Mouse (Mus musculus) lung, postnatal 0 days (tissue): ENCODE results near the gene Kcnj5. TPM values are rescaled to one million over a fixed set of nuclear protein-coding genes. Genes with fewer than 3 reads are reported as not detected.

ENCODE experiments used
- ATAC-seq: fragments of 200-750 bp; cut with Nextera tagmentation; 2 replicates; pipeline ENCODE4 v1.8.0; 2017; ENCODE audit warnings: moderate library complexity
- DNase-seq: peaks from one replicate; pipeline ENCODE4 v3.0.0-alpha.2; 2016; ENCODE audit warnings: low spot score
- H3K27ac ChIP-seq: fragments of 300-500 bp; sonication (generic); 2 replicates; pipeline ENCODE4 v1.5.1; 2014; ENCODE audit warnings: antibody characterized with exemption, mild to moderate bottlenecking, low read length, mixed read lengths
- H3K27me3 ChIP-seq: fragments of 300-500 bp; sonication (generic); replicated peaks from 2 replicates; pipeline ENCODE4 v1.6.1; 2014; ENCODE audit warnings: low read length, mixed read lengths; ENCODE audit not compliant: insufficient read depth
- H3K36me3 ChIP-seq: fragments of 300-500 bp; sonication (generic); 2 replicates; pipeline ENCODE4 v1.6.1; 2014; ENCODE audit warnings: low read length, mixed read lengths; ENCODE audit not compliant: insufficient read depth
- H3K4me1 ChIP-seq: fragments of 300-500 bp; sonication (generic); 2 replicates; pipeline ENCODE4 v1.6.1; 2014; ENCODE audit warnings: antibody characterized with exemption, low read depth, low read length, mixed read lengths; ENCODE audit not compliant: insufficient read depth
- H3K4me2 ChIP-seq: fragments of 300-500 bp; sonication (generic); replicated peaks from 2 replicates; pipeline ENCODE4 v1.6.1; 2014; ENCODE audit warnings: low read depth, mild to moderate bottlenecking, low read length, moderate library complexity, mixed read lengths
- H3K4me3 ChIP-seq: fragments of 300-500 bp; sonication (generic); 2 replicates; pipeline ENCODE4 v1.5.1; 2014; ENCODE audit warnings: low read depth, low read length
- H3K9ac ChIP-seq: fragments of 300-500 bp; sonication (generic); replicated peaks from 2 replicates; pipeline ENCODE4 v1.6.1; 2014; ENCODE audit warnings: low read depth, mild to moderate bottlenecking
- H3K9me3 ChIP-seq: fragments of 300-500 bp; sonication (generic); 2 replicates; pipeline ENCODE4 v1.6.1; 2016; ENCODE audit warnings: low read length, mixed read lengths
- CTCF ChIP-seq: IDR thresholded peaks from 2 replicates; pipeline ENCODE4 v1.5.1; 2016; ENCODE audit warnings: antibody characterized with exemption, mild to moderate bottlenecking
- EP300 ChIP-seq: IDR thresholded peaks from 2 replicates; pipeline ENCODE4 v1.6.1; 2016; ENCODE audit warnings: antibody characterized with exemption, mild to moderate bottlenecking, control low read depth
- WGBS: fragments of 180-500 bp; shearing (Covaris S2); extraction: QIAGEN DNeasy Blood & Tissue Kit; methylation state at CpG from one replicate; pipeline ENCODE4 v1.1.7; 2014; 5-methylcytosine and 5-hydroxymethylcytosine counted together
- polyA plus RNA-seq: library from polyadenylated mRNA; unstranded; fragments of >200 nt; fragmentation: Nextera tagmentation; extraction: Ambion mirVana; gene quantifications from 2 replicates; pipeline ENCODE4 v1.2.1, GENCODE M21; 2015

Gene Kcnj5
- polyA plus RNA-seq, 1 experiment from 2014 or later = 0.63 TPM

GRCm38 (mm10) chr9:32335389-32336150 is 8.6 kb downstream of the Kcnj5 start:
- no peak for DNase-seq
- TF ChIP-seq CTCF (no peak), EP300 (no peak)
- peak; percentile 70 for ATAC-seq
- 52% methylated on average over 13 of the region's 13 CpGs for WGBS
- Histone ChIP-seq H3K9me3 (no peaks in the 10 kb centered on the region), H3K36me3 (no peaks in the 10 kb centered on the region), H3K4me1 (peaks cover 4% of the 10 kb centered on the region; the same call in 1 of the 2 replicates), H3K9ac (no peak overlapping the region), H3K27ac (no peak overlapping the region), H3K4me2 (no peak overlapping the region), H3K27me3 (no peaks in the 10 kb centered on the region), H3K4me3 (no peak overlapping the region)

GRCm38 (mm10) chr9:32331162-32331561 is 13.0 kb downstream of the Kcnj5 start:
- H3K4me2 ChIP-seq = no peak overlapping the region
- TF ChIP-seq EP300 = 0 out of 2 replicates have a peak, but pooled peaks have one; percentile 21
- no peak for TF ChIP-seq CTCF
- no peak overlapping the region for H3K9ac ChIP-seq
- H3K4me3 ChIP-seq = no peak overlapping the region
- no peak overlapping the region for H3K27ac ChIP-seq
- H3K4me1 ChIP-seq = peaks cover 4% of the 10 kb centered on the region; the same call in 1 of the 2 replicates
- DNase-seq (peak; percentile 62), ATAC-seq (no peak)
- no peaks in the 10 kb centered on the region for H3K36me3 ChIP-seq
- no peaks in the 10 kb centered on the region for H3K9me3 ChIP-seq
- no peaks in the 10 kb centered on the region for H3K27me3 ChIP-seq
- WGBS = 60% methylated on average over 5 of the region's 5 CpGs

GRCm38 (mm10) chr9:32328777-32329176 is 15.4 kb downstream of the Kcnj5 start:
- TF ChIP-seq CTCF (no peak), EP300 (no peak)
- Histone ChIP-seq H3K4me3 (no peak overlapping the region), H3K9ac (no peak overlapping the region), H3K36me3 (no peaks in the 10 kb centered on the region), H3K4me1 (no peaks in the 10 kb centered on the region), H3K9me3 (no peaks in the 10 kb centered on the region), H3K27ac (no peak overlapping the region), H3K27me3 (no peaks in the 10 kb centered on the region), H3K4me2 (no peak overlapping the region)
- ATAC-seq = no peak
- WGBS = 73% methylated on average over 4 of the region's 4 CpGs
- DNase-seq = no peak

- no peak overlapping the region for H3K27ac ChIP-seq
- no peak overlapping the region for H3K4me2 ChIP-seq
- ATAC-seq (no peak), DNase-seq (no peak)
- WGBS = 42% methylated on average over 7 of the region's 7 CpGs
- H3K4me3 ChIP-seq = no peak overlapping the region
- H3K27me3 ChIP-seq = no peaks in the 10 kb centered on the region
- H3K9me3 ChIP-seq = no peaks in the 10 kb centered on the region
- H3K4me1 ChIP-seq = peaks cover 3% of the 10 kb centered on the region; the same call in 1 of the 2 replicates
- H3K36me3 ChIP-seq = no peaks in the 10 kb centered on the region
- TF ChIP-seq CTCF (no peak), EP300 (no peak)
- H3K9ac ChIP-seq = no peak overlapping the region
These were observed 20.5 kb downstream of the Kcnj5 start for GRCm38 (mm10) chr9:32323610-32324009.

GRCm38 (mm10) chr9:32320167-32320566 is 24.0 kb downstream of the Kcnj5 start:
- TF ChIP-seq EP300 (no peak), CTCF (peak; percentile 52)
- no peaks in the 10 kb centered on the region for H3K27me3 ChIP-seq
- peak; percentile 89 for ATAC-seq
- no peak overlapping the region for H3K9ac ChIP-seq
- no peak overlapping the region for H3K4me2 ChIP-seq
- peak overlapping the region; percentile 1; the same call in 1 of the 2 replicates for H3K27ac ChIP-seq
- peak; percentile 63 for DNase-seq
- WGBS = 29% methylated on average over 3 of the region's 3 CpGs
- peaks cover 3% of the 10 kb centered on the region; the same call in 1 of the 2 replicates for H3K4me1 ChIP-seq
- H3K36me3 ChIP-seq = no peaks in the 10 kb centered on the region
- H3K9me3 ChIP-seq = no peaks in the 10 kb centered on the region
- no peak overlapping the region for H3K4me3 ChIP-seq

- no peak overlapping the region for H3K27ac ChIP-seq
- no peak for TF ChIP-seq EP300
- no peak for TF ChIP-seq CTCF
- no peaks in the 10 kb centered on the region for H3K9me3 ChIP-seq
- ATAC-seq (no peak), DNase-seq (no peak)
- 80% methylated on average over 3 of the region's 3 CpGs for WGBS
- no peaks in the 10 kb centered on the region for H3K36me3 ChIP-seq
- H3K4me1 ChIP-seq = peaks cover 3% of the 10 kb centered on the region; the same call in 1 of the 2 replicates
- H3K27me3 ChIP-seq = no peaks in the 10 kb centered on the region
- no peak overlapping the region for H3K9ac ChIP-seq
- H3K4me3 ChIP-seq = no peak overlapping the region
- no peak overlapping the region for H3K4me2 ChIP-seq
These were observed 28.2 kb downstream of the Kcnj5 start for GRCm38 (mm10) chr9:32315999-32316398.
